Mouse (Mus musculus): ENCODE results near the gene Alkbh5.
A peak's percentile ranks its signal among the peaks of the same experiment; 100 is the strongest.
"Not testable (repeated sequence)": the region's sequence is repeated elsewhere in the genome, so short reads cannot be mapped to it uniquely, and the experiment has no call there.

Gene Alkbh5

GRCm38 (mm10) chr11:60545433-60545832 lies 9.3 kb downstream of the Alkbh5 start:
- DNase-seq = no peak

- DNase-seq = no peak
Measured at GRCm38 (mm10) chr11:60548112-60548511, 11.9 kb downstream of the Alkbh5 start.

GRCm38 (mm10) chr11:60553091-60553490 lies 16.9 kb downstream of the Alkbh5 start:
- no peak for DNase-seq

- DNase-seq = no peak
Measured at GRCm38 (mm10) chr11:60557675-60558074, 21.5 kb downstream of the Alkbh5 start.

GRCm38 (mm10) chr11:60559342-60559741 lies 23.2 kb downstream of the Alkbh5 start:
- DNase-seq = peak; percentile 73

- DNase-seq = not testable (repeated sequence)
Measured at GRCm38 (mm10) chr11:60574006-60574405, 37.8 kb downstream of the Alkbh5 start.
